Comparison of ENCODE assay signal across 11 mouse cellular contexts in the genomic region with DNA sequence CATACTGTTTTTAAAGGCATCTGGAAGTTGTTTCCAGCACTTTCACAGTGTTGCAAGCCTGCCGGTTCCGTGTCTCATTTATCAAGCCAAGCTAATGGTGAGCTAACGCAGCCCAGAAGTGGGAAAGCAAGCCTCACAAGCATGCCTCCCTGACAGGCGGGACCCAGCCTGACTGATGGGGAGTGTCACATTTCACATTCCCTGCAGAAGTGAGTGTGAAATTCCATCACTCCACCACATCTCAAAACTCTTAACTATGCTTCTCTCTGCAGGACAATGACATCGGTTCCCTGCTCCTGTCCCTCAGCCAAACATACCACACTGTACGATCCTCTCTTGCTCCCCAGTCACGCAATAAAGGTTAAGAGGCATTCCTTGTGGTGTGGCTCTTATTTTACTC. TPM values are rescaled to one million over a fixed set of nuclear protein-coding genes. Genes with fewer than 3 reads are reported as not detected.
DNase-seq lines count a peak whose midpoint lies in the region; ATAC-seq and TF ChIP-seq lines count a peak whose summit lies in the region.
"Had no signal": no experiment of that assay in that cellular context is flagged by ENCODE, and none has a peak within 500 bp of the region (broad histone marks: within the 10 kb centered on the region; RNA-seq: fewer than 3 reads in every experiment).

No protein-coding gene starts in this region.

- no peaks in the 10 kb centered on the region for H3K27me3 ChIP-seq in kidney, adult 2 months (replicated peaks; ENCODE audit: control insufficient read depth, insufficient read depth, low read length)
- no peaks in the 10 kb centered on the region for H3K27me3 ChIP-seq in myocyte (ENCODE audit: control insufficient read depth, insufficient read depth, insufficient read length)
- no peaks in the 10 kb centered on the region for H3K27me3 ChIP-seq in forebrain, embryonic 14.5 days (replicated peaks; ENCODE audit: control insufficient read depth, insufficient read depth, low read length)

- no peak overlapping the region for H3K27ac ChIP-seq in kidney, adult 2 months (ENCODE audit: insufficient read depth, low read depth, low read length)
- H3K27ac ChIP-seq in embryonic fibroblast, embryonic 13.5 days (ENCODE audit: insufficient read depth, low read length) = peak overlapping the region; percentile 60
- H3K27ac ChIP-seq in forebrain, embryonic 14.5 days (ENCODE audit: low read depth, low read length) = no peak overlapping the region

- H3K36me3 ChIP-seq in kidney, adult 2 months (ENCODE audit: control insufficient read depth, insufficient read depth, low read length) = no peaks in the 10 kb centered on the region
- no peaks in the 10 kb centered on the region for H3K36me3 ChIP-seq in myocyte (ENCODE audit: control insufficient read depth, insufficient read depth)
- H3K36me3 ChIP-seq in forebrain, embryonic 14.5 days (ENCODE audit: control insufficient read depth, insufficient read depth, low read length) = no peaks in the 10 kb centered on the region

- no peaks in the 10 kb centered on the region for H3K9me3 ChIP-seq in forebrain, embryonic 14.5 days (replicated peaks; ENCODE audit: control insufficient read depth, low read length)

- peak overlapping the region; percentile 59 for H3K4me2 ChIP-seq in myocyte (ENCODE audit: low read depth)
- H3K4me2 ChIP-seq in forebrain, embryonic 14.5 days (ENCODE audit: low read length) = no peak overlapping the region

- H3K4me3 ChIP-seq in kidney, adult 2 months (ENCODE audit: insufficient read depth, low read depth, low read length) = no peak overlapping the region
- no peak overlapping the region for H3K4me3 ChIP-seq in embryonic fibroblast, embryonic 13.5 days (ENCODE audit: insufficient read depth, low read length)
- no peak overlapping the region for H3K4me3 ChIP-seq in myocyte
- no peak overlapping the region for H3K4me3 ChIP-seq in forebrain, embryonic 14.5 days (ENCODE audit: low read depth, low read length)

- WGBS in kidney, adult 2 months = 11% methylated on average over 7 of the region's 7 CpGs
- WGBS in forebrain, embryonic 14.5 days = 40% methylated on average over 7 of the region's 7 CpGs

- no peak for TF ChIP-seq POLR2A in kidney, adult 2 months (IDR thresholded peaks at IDR 0.05; ENCODE audit: low read depth, low read length)
- no peak for TF ChIP-seq POLR2A in embryonic fibroblast, embryonic 13.5 days (IDR thresholded peaks at IDR 0.05; ENCODE audit: low read depth, low read length)
- TF ChIP-seq POLR2A in myocyte (IDR thresholded peaks at IDR 0.05; ENCODE audit: insufficient read length, low read depth) = no peak

- peak; percentile 12 for DNase-seq in kidney, adult 2 months
- no peak for DNase-seq in kidney, adult 9 months
- DNase-seq in kidney, postnatal 10 days = peak; percentile 21
- DNase-seq in forebrain, embryonic 14.5 days (ENCODE audit: low spot score) = no peak
- DNase-seq: cerebellum, adult 11-12 months; right cerebral cortex, postnatal 14 days had no signal

- H3K79me2 ChIP-seq in myocyte (ENCODE audit: control insufficient read depth, insufficient read depth) = no peaks in the 10 kb centered on the region

- no peak for TF ChIP-seq CTCF in kidney, adult 2 months (conservative IDR thresholded peaks at IDR 0.05; ENCODE audit: insufficient read depth, insufficient read length, low read depth, low read length)
- TF ChIP-seq CTCF in embryonic fibroblast, embryonic 13.5 days (IDR thresholded peaks at IDR 0.05; ENCODE audit: borderline replicate concordance, insufficient read depth, low read length) = no peak

- no peak for ATAC-seq in CD4-positive, CD25-positive, alpha-beta regulatory T cell, adult 4 months
- no peak for ATAC-seq in activated CD4-positive, CD25-positive, alpha-beta regulatory T cell, adult 4 months
- no peak for ATAC-seq in forebrain, embryonic 14.5 days

- H3K9ac ChIP-seq in forebrain, embryonic 14.5 days (ENCODE audit: low read length) = no peak overlapping the region

- H3K4me1 ChIP-seq in kidney, adult 2 months (ENCODE audit: control insufficient read depth, insufficient read depth, low read length) = peaks cover 8% of the 10 kb centered on the region; the same call in 1 of the 2 replicates
- peaks cover 9% of the 10 kb centered on the region for H3K4me1 ChIP-seq in embryonic fibroblast, embryonic 13.5 days (ENCODE audit: control insufficient read depth, insufficient read depth, low read length)
- H3K4me1 ChIP-seq in forebrain, embryonic 14.5 days (ENCODE audit: control insufficient read depth, insufficient read depth, low read length) = peaks cover 5% of the 10 kb centered on the region; the same call in 1 of the 2 replicates

- H3ac ChIP-seq in myocyte (ENCODE audit: control insufficient read depth, insufficient read length) = no peak overlapping the region

TF ChIP-seq in myocyte, 11 proteins besides CTCF, POLR2A, EP300 and RAD21:
- TF ChIP-seq MYOD1 (IDR thresholded peaks at IDR 0.05; ENCODE audit: control insufficient read depth in 1 of 3, insufficient read length in 2 of 3, low read depth in 2 of 3) (peak in 1 of 3 experiments; percentile 63), E2F4 (IDR thresholded peaks at IDR 0.05; ENCODE audit: insufficient read depth) (no peak), SRF (IDR thresholded peaks at IDR 0.05; ENCODE audit: control insufficient read depth, insufficient read length, low read depth) (no peak), CEBPB (IDR thresholded peaks at IDR 0.05; ENCODE audit: insufficient read depth, poor library complexity, severe bottlenecking) (no peak), POLR2AphosphoS2 (IDR thresholded peaks at IDR 0.05; ENCODE audit: insufficient read length, low read depth) (no peak), MYOG (IDR thresholded peaks at IDR 0.05; ENCODE audit: control insufficient read depth in 1 of 3, insufficient read depth in 1 of 3, insufficient read length in 2 of 3, low read depth in 2 of 3) (peak in 1 of 3 experiments; percentile 79), USF1 (IDR thresholded peaks at IDR 0.05; ENCODE audit: low read depth) (no peak), MAX (IDR thresholded peaks at IDR 0.05; ENCODE audit: low read depth) (no peak), TCF12 (IDR thresholded peaks at IDR 0.05; ENCODE audit: insufficient read depth, poor library complexity, severe bottlenecking) (no peak), REST (IDR thresholded peaks at IDR 0.05; ENCODE audit: insufficient read depth, insufficient read length) (no peak), TCF3 (IDR thresholded peaks at IDR 0.05; ENCODE audit: insufficient read length, low read depth) (no peak)

RNA-seq across cellular contexts. Expression of a gene that starts 10.0 kb away (rescaled TPM):
- polyA plus RNA-seq in kidney, adult 2 months (2012; rRNA removed) = 12.6 and 13.4 TPM in 2 replicates
- 19.6 and 20.8 TPM in 2 replicates for polyA plus RNA-seq in embryonic fibroblast, embryonic 13.5 days (2011; ENCODE audit: insufficient read length, low read depth, missing spikeins)
- polyA plus RNA-seq in myocyte (2012; fragmentation: generic; extraction: Trizol) = 11.9 TPM
- polyA plus RNA-seq in CD4-positive, CD25-positive, alpha-beta regulatory T cell, adult 4 months (2017; shearing (Covaris generic)) = 10 to 100 TPM; 11.7 to 12.2 TPM
- polyA plus RNA-seq in activated CD4-positive, CD25-positive, alpha-beta regulatory T cell, adult 4 months (2017; shearing (Covaris generic)) = 10 to 100 TPM in 1 of 2 experiments, 1 to 10 TPM in 1; 9.9 to 13.1 TPM
- 33.7 and 36.2 TPM in 2 replicates for polyA plus RNA-seq in forebrain, embryonic 14.5 days (2014; fragmentation: Nextera tagmentation; extraction: Ambion mirVana)

RNA-seq across cellular contexts. Expression of a gene that starts 10.8 kb away (rescaled TPM):
- 0.02 and 0.03 TPM in 2 replicates for polyA plus RNA-seq in kidney, adult 2 months (2012; rRNA removed)
- not detected in 2 replicates for polyA plus RNA-seq in embryonic fibroblast, embryonic 13.5 days (2011; ENCODE audit: insufficient read length, low read depth, missing spikeins)
- polyA plus RNA-seq in myocyte (2012; fragmentation: generic; extraction: Trizol) = not detected
- not detected for polyA plus RNA-seq in CD4-positive, CD25-positive, alpha-beta regulatory T cell, adult 4 months (2017; shearing (Covaris generic))
- under 1 TPM in 1 of 2 experiments, not detected in 1; 0.09 TPM for polyA plus RNA-seq in activated CD4-positive, CD25-positive, alpha-beta regulatory T cell, adult 4 months (2017; shearing (Covaris generic))
- polyA plus RNA-seq in forebrain, embryonic 14.5 days (2014; fragmentation: Nextera tagmentation; extraction: Ambion mirVana) = 0.13 and 0.14 TPM in 2 replicates
- polyA plus RNA-seq: large intestine, adult 2 months had no signal

Comparison
In these comparisons a context has a peak if more than half of its experiments do, and no peak if none do; other contexts are left out.
1. DNase-seq: peak in kidney, adult 2 months (single experiment) and kidney, postnatal 10 days (single experiment); none in kidney, adult 9 months (single experiment) and forebrain, embryonic 14.5 days (single experiment).